Mouse (Mus musculus): ENCODE measurements around the gene Zfp821. TPM values are rescaled to one million over a fixed set of nuclear protein-coding genes. Genes with fewer than 3 reads are reported as not detected.

Zfp821 gene
- 44.2 and 46.4 TPM in 2 replicates for polyA plus RNA-seq (2015; fragmentation: Nextera tagmentation; extraction: Ambion mirVana)

GRCm38 (mm10) chr8:109705320-109706075, at the start of gene Zfp821:
Zfp821 (plus strand) TSS chr8:109705546.

GRCm38 (mm10) chr8:109693146-109693900, 12.0 kb upstream of the Zfp821 start, which contains the start of gene Ist1:
Ist1 (minus strand) TSS chr8:109693260.

GRCm38 (mm10) chr8:109737237-109738048, 32.1 kb downstream of the Zfp821 start, which contains the start of gene Atxn1l:
Atxn1l (minus strand) TSS chr8:109737739.

Other genes starting within 250 kb of the Zfp821 start
- gene Pmfbp1, start 211.5 kb upstream of the Zfp821 start, polyA plus RNA-seq (2015; fragmentation: Nextera tagmentation; extraction: Ambion mirVana): 0.72 and 0.75 TPM in 2 replicates
- 9.6 and 9.9 TPM in 2 replicates for gene Dhx38, start 139.7 kb upstream of the Zfp821 start, polyA plus RNA-seq (2015; fragmentation: Nextera tagmentation; extraction: Ambion mirVana)
- 32.2 and 32.4 TPM in 2 replicates for gene Txnl4b, start 139.7 kb upstream of the Zfp821 start, polyA plus RNA-seq (2015; fragmentation: Nextera tagmentation; extraction: Ambion mirVana)
- gene Hp, start 126.4 kb upstream of the Zfp821 start, polyA plus RNA-seq (2015; fragmentation: Nextera tagmentation; extraction: Ambion mirVana): 0.68 and 1.5 TPM in 2 replicates
- gene Dhodh, start 96.9 kb upstream of the Zfp821 start, polyA plus RNA-seq (2015; fragmentation: Nextera tagmentation; extraction: Ambion mirVana): 26.2 and 28.4 TPM in 2 replicates
- gene Pkd1l3, start 91.0 kb upstream of the Zfp821 start, polyA plus RNA-seq (2015; fragmentation: Nextera tagmentation; extraction: Ambion mirVana): 0.04 and 0.09 TPM in 2 replicates
- 94.0 and 96.8 TPM in 2 replicates for gene Ist1, start 12.3 kb upstream of the Zfp821 start, polyA plus RNA-seq (2015; fragmentation: Nextera tagmentation; extraction: Ambion mirVana)
- 2.3 and 2.7 TPM in 2 replicates for gene Atxn1l, start 32.2 kb downstream of the Zfp821 start, polyA plus RNA-seq (2015; fragmentation: Nextera tagmentation; extraction: Ambion mirVana)
- gene Ap1g1, start 73.0 kb downstream of the Zfp821 start, polyA plus RNA-seq (2015; fragmentation: Nextera tagmentation; extraction: Ambion mirVana): 31.9 and 32.2 TPM in 2 replicates
- gene Phlpp2, start 163.0 kb downstream of the Zfp821 start, polyA plus RNA-seq (2015; fragmentation: Nextera tagmentation; extraction: Ambion mirVana): 4.2 and 5.0 TPM in 2 replicates